Mouse (Mus musculus) bone marrow, adult 2 months (tissue): ENCODE measurements around the gene 4931406P16Rik. TPM values are rescaled to one million over a fixed set of nuclear protein-coding genes. Genes with fewer than 3 reads are reported as not detected.

Experiments
- H3K27ac ChIP-seq: fragments of 200-500 bp; 2 replicates; pipeline ENCODE4 v1.5.1; 2012; ENCODE audit warnings: low read depth, mild to moderate bottlenecking, control low read depth, inconsistent platforms, low read length; ENCODE audit not compliant: control insufficient read depth, poor library complexity, insufficient read depth
- H3K4me1 ChIP-seq: fragments of 200-500 bp; 2 replicates; pipeline ENCODE4 v1.6.1; 2011; ENCODE audit warnings: low read length; ENCODE audit not compliant: control insufficient read depth, insufficient read depth
- H3K4me3 ChIP-seq: fragments of 200-500 bp; replicated peaks from 2 replicates; pipeline ENCODE3; 2011; ENCODE audit warnings: mild to moderate bottlenecking, low read depth, low read length, control low read depth; ENCODE audit not compliant: control insufficient read depth
- CTCF ChIP-seq: fragments of 200-500 bp; IDR thresholded peaks from 2 replicates; pipeline ENCODE4 v1.5.1; 2011; ENCODE audit warnings: low read length, control low read depth; ENCODE audit not compliant: control insufficient read depth, insufficient read depth
- POLR2A ChIP-seq: fragments of 200-500 bp; IDR thresholded peaks from 2 replicates; pipeline ENCODE4 v1.6.1; 2011; ENCODE audit warnings: low read depth, mild to moderate bottlenecking, control low read depth, low read length, borderline replicate concordance; ENCODE audit not compliant: control insufficient read depth
- WGBS: fragments of 180-500 bp; shearing (Covaris S2); methylation state at CpG from one replicate; pipeline ENCODE4 v1.1.7; 2018; 5-methylcytosine and 5-hydroxymethylcytosine counted together
- polyA plus RNA-seq: library from polyadenylated mRNA; stranded (reverse); fragments of >200 nt; gene quantifications from 2 replicates; pipeline ENCODE4 v1.2.4, GENCODE M21; 2011; ENCODE audit warnings: low replicate concordance; ENCODE audit not compliant: missing spikeins, insufficient read depth, insufficient read length

The 4931406P16Rik gene
- polyA plus RNA-seq, 1 experiment = 13.3 TPM

GRCm38 (mm10) chr7:34276066-34276465 lies 37.3 kb downstream of the 4931406P16Rik start:
- Histone ChIP-seq H3K27ac (no peak overlapping the region), H3K4me1 (no peaks in the 10 kb centered on the region; the same call in 1 of the 2 replicates), H3K4me3 (no peak overlapping the region)
- 82% methylated on average over 3 of the region's 3 CpGs for WGBS
- TF ChIP-seq CTCF (no peak), POLR2A (no peak)

DNA sequence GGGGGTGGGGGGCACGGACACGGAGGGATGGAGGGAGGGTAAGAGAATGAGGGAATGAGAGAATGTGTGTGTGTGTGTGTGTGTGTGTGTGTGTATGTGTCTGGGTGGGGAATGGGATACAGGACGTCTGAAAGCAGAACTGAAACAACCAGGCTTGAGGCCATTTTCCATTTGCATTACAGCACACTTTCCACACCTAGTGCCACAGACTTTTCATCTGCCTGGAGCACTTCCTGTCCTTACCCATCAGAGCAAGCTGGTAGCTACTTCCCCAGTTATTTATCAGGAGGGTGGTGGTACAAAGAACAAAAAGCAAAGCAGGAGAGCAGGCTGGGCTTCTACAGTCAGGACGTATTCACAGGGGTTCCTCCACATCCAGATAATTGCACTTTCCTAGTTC lies 40.9 kb downstream of the 4931406P16Rik start:
- H3K4me3 ChIP-seq = no peak overlapping the region
- H3K27ac ChIP-seq = no peak overlapping the region
- WGBS = 56% methylated on average over 4 of the region's 4 CpGs
- no peaks in the 10 kb centered on the region; the same call in 1 of the 2 replicates for H3K4me1 ChIP-seq
- TF ChIP-seq CTCF (no peak), POLR2A (no peak)

GRCm38 (mm10) chr7:34268463-34268862 lies 44.9 kb downstream of the 4931406P16Rik start:
- Histone ChIP-seq H3K27ac (no peak overlapping the region), H3K4me1 (no peaks in the 10 kb centered on the region; the same call in 1 of the 2 replicates), H3K4me3 (no peak overlapping the region)
- TF ChIP-seq POLR2A (no peak), CTCF (no peak)
- 87% methylated on average over 1 of the region's 1 CpGs for WGBS

- TF ChIP-seq POLR2A (no peak), CTCF (no peak)
- Histone ChIP-seq H3K27ac (no peak overlapping the region), H3K4me3 (no peak overlapping the region), H3K4me1 (no peaks in the 10 kb centered on the region)
Measured at GRCm38 (mm10) chr7:34266421-34266820, 46.9 kb downstream of the 4931406P16Rik start.

GRCm38 (mm10) chr7:34265876-34266346 lies 47.4 kb downstream of the 4931406P16Rik start:
- WGBS = 26% methylated on average over 5 of the region's 5 CpGs
- Histone ChIP-seq H3K4me1 (no peaks in the 10 kb centered on the region), H3K27ac (no peak overlapping the region), H3K4me3 (no peak overlapping the region)
- TF ChIP-seq POLR2A = no peak
- TF ChIP-seq CTCF = peak; percentile 48; the same call in 1 of the 2 replicates

- TF ChIP-seq CTCF (no peak), POLR2A (no peak)
- no peaks in the 10 kb centered on the region for H3K4me1 ChIP-seq
- no peak overlapping the region for H3K4me3 ChIP-seq
- 90% methylated on average over 5 of the region's 5 CpGs for WGBS
- H3K27ac ChIP-seq = no peak overlapping the region
Measured at GRCm38 (mm10) chr7:34263437-34263836, 49.9 kb downstream of the 4931406P16Rik start.

DNA sequence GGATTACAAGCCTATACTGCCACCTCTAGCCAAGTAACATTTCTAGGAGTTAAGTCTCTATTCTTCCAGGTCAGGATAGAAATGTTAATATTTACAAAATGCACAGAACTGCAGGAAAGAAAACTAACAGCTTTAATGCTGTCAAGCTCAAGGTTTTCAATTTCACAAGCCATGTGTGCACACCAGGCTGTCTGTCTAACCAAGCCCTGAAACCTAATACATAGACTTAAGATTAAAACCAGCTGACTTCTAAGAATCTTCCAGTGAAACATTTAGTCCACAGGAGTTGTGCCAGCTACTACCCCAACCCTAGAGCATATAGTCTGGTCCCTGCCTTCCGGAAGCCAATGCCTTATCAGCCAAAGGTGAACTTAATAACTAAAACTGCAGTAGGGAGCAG lies 54.9 kb downstream of the 4931406P16Rik start:
- TF ChIP-seq POLR2A (no peak), CTCF (no peak)
- WGBS = 92% methylated on average over 1 of the region's 1 CpGs
- H3K4me1 ChIP-seq = peaks cover 2% of the 10 kb centered on the region; the same call in 1 of the 2 replicates
- H3K4me3 ChIP-seq = no peak overlapping the region
- no peak overlapping the region for H3K27ac ChIP-seq

DNA sequence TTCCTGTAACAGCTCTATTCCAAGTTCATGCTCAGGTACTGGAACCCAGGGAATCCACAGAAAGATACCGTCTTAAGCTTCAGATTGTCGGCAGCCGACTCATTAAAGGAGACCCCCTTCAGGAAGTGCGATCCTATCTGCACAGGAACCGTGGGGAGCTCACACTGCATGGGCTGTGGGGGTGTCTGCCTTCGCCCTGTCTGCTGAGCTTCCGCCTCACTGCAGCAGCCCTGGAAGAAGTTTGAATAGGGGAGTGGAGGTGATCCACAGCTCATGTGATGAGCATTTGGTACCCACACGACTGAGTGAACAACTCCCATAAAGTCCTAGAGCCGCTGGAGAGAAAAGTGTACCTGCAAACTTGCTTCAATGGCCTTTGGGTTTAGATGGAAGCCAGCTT lies 56.1 kb downstream of the 4931406P16Rik start:
- Histone ChIP-seq H3K27ac (no peak overlapping the region), H3K4me1 (peaks cover 2% of the 10 kb centered on the region; the same call in 1 of the 2 replicates), H3K4me3 (no peak overlapping the region)
- TF ChIP-seq CTCF (no peak), POLR2A (no peak)
- 85% methylated on average over 9 of the region's 9 CpGs for WGBS

DNA sequence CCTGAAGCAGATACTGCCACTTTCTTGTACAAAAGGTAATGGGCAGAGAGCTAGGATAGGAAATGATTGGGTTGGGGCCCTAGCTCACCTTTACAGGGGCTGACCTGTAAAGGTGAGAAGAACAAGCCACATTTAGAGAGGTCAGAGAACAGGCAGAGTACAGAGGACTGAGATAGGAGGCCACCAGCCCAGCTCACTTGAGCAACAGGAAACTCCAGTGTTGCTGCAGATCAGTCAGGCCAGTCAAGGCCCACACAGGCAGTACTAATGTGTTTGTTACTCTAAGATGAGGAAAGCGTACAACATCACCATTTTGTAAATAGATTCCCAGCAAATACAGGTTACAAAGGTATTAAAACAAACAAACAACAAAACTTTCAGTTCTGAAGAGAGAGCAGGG lies 57.4 kb downstream of the 4931406P16Rik start:
- Histone ChIP-seq H3K4me1 (peaks cover 2% of the 10 kb centered on the region; the same call in 1 of the 2 replicates), H3K4me3 (no peak overlapping the region), H3K27ac (peak overlapping the region; percentile 36; the same call in 1 of the 2 replicates)
- TF ChIP-seq POLR2A (no peak), CTCF (no peak)
- WGBS = 57% methylated on average over 1 of the region's 1 CpGs
